Mouse (Mus musculus) myocyte (in vitro differentiated cells): ENCODE measurements at regions not wholly inside any gene's neighbourhood (a gene's known extent, or its start where the extent isn't known, plus 50 kb on each side); places are given as distances from the start of the nearest gene placed in this dataset.

Experiments used
- H3K27me3 ChIP-seq: one replicate; pipeline ENCODE4 v1.6.1; 2011; ENCODE audit not compliant: control insufficient read depth, insufficient read depth, insufficient read length
- H3K36me3 ChIP-seq: one replicate; pipeline ENCODE4 v1.6.1; 2011; ENCODE audit not compliant: control insufficient read depth, insufficient read depth
- H3K4me2 ChIP-seq: one replicate; pipeline ENCODE4 v1.6.1; 2011; ENCODE audit warnings: low read depth, control low read depth
- H3K4me3 ChIP-seq: one replicate; pipeline ENCODE4 v1.5.1; 2011; ENCODE audit warnings: mild to moderate bottlenecking, control low read depth, moderate library complexity
- H3K79me2 ChIP-seq: one replicate; pipeline ENCODE4 v1.6.1; 2011; ENCODE audit not compliant: control insufficient read depth, insufficient read depth
- H3ac ChIP-seq: one replicate; pipeline ENCODE4 v1.6.1; 2011; ENCODE audit not compliant: control insufficient read depth, insufficient read length
- CEBPB ChIP-seq: IDR thresholded peaks from 2 replicates; pipeline ENCODE4 v1.6.1; 2011; ENCODE audit warnings: mild to moderate bottlenecking, moderate library complexity; ENCODE audit not compliant: poor library complexity, insufficient read depth, severe bottlenecking
- E2F4 ChIP-seq: IDR thresholded peaks from one replicate; pipeline ENCODE4 v1.6.1; 2011; ENCODE audit warnings: mild to moderate bottlenecking, control low read depth, moderate library complexity; ENCODE audit not compliant: insufficient read depth
- MAX ChIP-seq: IDR thresholded peaks from one replicate; pipeline ENCODE4 v1.6.1; 2011; ENCODE audit warnings: low read depth, mild to moderate bottlenecking, control low read depth
- MYOD1 ChIP-seq, 3 experiments: IDR thresholded peaks; one replicate each; pipeline ENCODE4 v1.6.1; 2011; ENCODE audit warnings: control low read depth in 2 of 3, low read depth in 2 of 3, mild to moderate bottlenecking in 2 of 3, moderate library complexity in 1 of 3; ENCODE audit not compliant: insufficient read length in 2 of 3, control insufficient read depth in 1 of 3
- MYOG ChIP-seq, 3 experiments: IDR thresholded peaks; one replicate each; pipeline ENCODE4 v1.6.1; 2011; ENCODE audit warnings: control low read depth in 2 of 3, low read depth in 2 of 3, mild to moderate bottlenecking in 2 of 3; ENCODE audit not compliant: insufficient read length in 2 of 3, control insufficient read depth in 1 of 3, insufficient read depth in 1 of 3
- POLR2A ChIP-seq: IDR thresholded peaks from one replicate; pipeline ENCODE4 v1.6.1; 2011; ENCODE audit warnings: low read depth, mild to moderate bottlenecking, control low read depth, moderate library complexity; ENCODE audit not compliant: insufficient read length
- POLR2AphosphoS2 ChIP-seq: IDR thresholded peaks from one replicate; pipeline ENCODE4 v1.6.1; 2011; ENCODE audit warnings: low read depth, control low read depth; ENCODE audit not compliant: insufficient read length
- REST ChIP-seq: IDR thresholded peaks from one replicate; pipeline ENCODE4 v1.6.1; 2011; ENCODE audit warnings: mild to moderate bottlenecking, control low read depth, moderate library complexity; ENCODE audit not compliant: insufficient read depth, insufficient read length
- SRF ChIP-seq: IDR thresholded peaks from one replicate; pipeline ENCODE4 v1.6.1; 2011; ENCODE audit warnings: low read depth; ENCODE audit not compliant: control insufficient read depth, insufficient read length
- TCF12 ChIP-seq: IDR thresholded peaks from one replicate; pipeline ENCODE4 v1.6.1; 2011; ENCODE audit warnings: mild to moderate bottlenecking, control low read depth; ENCODE audit not compliant: poor library complexity, insufficient read depth, severe bottlenecking
- TCF3 ChIP-seq: IDR thresholded peaks from one replicate; pipeline ENCODE4 v1.6.1; 2011; ENCODE audit warnings: low read depth, control low read depth; ENCODE audit not compliant: insufficient read length
- USF1 ChIP-seq: IDR thresholded peaks from one replicate; pipeline ENCODE4 v1.6.1; 2011; ENCODE audit warnings: low read depth, mild to moderate bottlenecking, control low read depth, moderate library complexity

GRCm38 (mm10) chr8:7398175-7398574 lies 1262.9 kb downstream of the Efnb2 start:
- Histone ChIP-seq H3K36me3 (no peaks in the 10 kb centered on the region), H3K27me3 (no peaks in the 10 kb centered on the region)

GRCm38 (mm10) chr8:7397355-7397862 lies 1263.6 kb downstream of the Efnb2 start:
- TF ChIP-seq TCF12 (no peak), POLR2A (no peak), REST (no peak)

More at GRCm38 (mm10) chr8:7398175-7398574, 1262.9 kb downstream of the Efnb2 start:
- H3K4me3 ChIP-seq = no peak overlapping the region
- no peaks in the 10 kb centered on the region for H3K79me2 ChIP-seq
- no peak for TF ChIP-seq TCF3
- TF ChIP-seq REST = no peak
- TF ChIP-seq POLR2A = no peak
- TF ChIP-seq POLR2AphosphoS2 = no peak
- no peak for TF ChIP-seq MYOG (IDR thresholded peaks at IDR 0.05; ENCODE audit: control insufficient read depth in 1 of 3, insufficient read depth in 1 of 3, insufficient read length in 2 of 3, low read depth in 2 of 3)
- TF ChIP-seq E2F4 = no peak
- TF ChIP-seq SRF = no peak
- no peak for TF ChIP-seq MYOD1 (IDR thresholded peaks at IDR 0.05; ENCODE audit: control insufficient read depth in 1 of 3, insufficient read length in 2 of 3, low read depth in 2 of 3)
- TF ChIP-seq MAX = no peak
- TF ChIP-seq TCF12 = no peak
- TF ChIP-seq CEBPB = no peak
- no peak for TF ChIP-seq USF1
- no peak overlapping the region for H3K4me2 ChIP-seq
- no peak overlapping the region for H3ac ChIP-seq

More at GRCm38 (mm10) chr8:7397355-7397862, 1263.6 kb downstream of the Efnb2 start:
- no peaks in the 10 kb centered on the region for H3K27me3 ChIP-seq
- H3ac ChIP-seq = no peak overlapping the region
- H3K4me2 ChIP-seq = no peak overlapping the region
- H3K36me3 ChIP-seq = no peaks in the 10 kb centered on the region
- no peaks in the 10 kb centered on the region for H3K79me2 ChIP-seq
- H3K4me3 ChIP-seq = no peak overlapping the region
